Mouse (Mus musculus): ENCODE measurements at regions not wholly inside any gene's neighbourhood (a gene's known extent, or its start where the extent isn't known, plus 50 kb on each side); places are given as distances from the start of the nearest gene placed in this dataset.
"Not testable (repeated sequence)": the region's sequence is repeated elsewhere in the genome, so short reads cannot be mapped to it uniquely, and the experiment has no call there.

DNA sequence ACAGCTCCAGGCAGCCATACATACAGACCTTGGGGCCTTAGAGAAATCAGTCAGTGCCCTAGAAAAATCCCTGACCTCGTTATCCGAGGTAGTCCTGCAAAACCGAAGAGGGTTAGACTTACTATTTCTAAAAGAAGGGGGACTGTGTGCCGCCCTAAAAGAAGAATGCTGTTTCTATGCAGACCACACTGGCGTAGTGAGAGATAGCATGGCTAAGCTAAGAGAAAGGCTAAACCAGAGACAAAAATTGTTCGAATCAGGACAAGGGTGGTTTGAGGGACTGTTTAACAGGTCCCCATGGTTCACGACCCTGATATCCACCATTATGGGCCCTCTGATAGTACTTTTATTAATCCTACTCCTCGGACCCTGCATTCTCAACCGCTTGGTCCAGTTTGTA, 322.2 kb downstream of the Gm29866 start:
- peak in 1 of 2 experiments; percentile 6 for DNase-seq (ENCODE audit: low spot score in 2 of 2)

DNA sequence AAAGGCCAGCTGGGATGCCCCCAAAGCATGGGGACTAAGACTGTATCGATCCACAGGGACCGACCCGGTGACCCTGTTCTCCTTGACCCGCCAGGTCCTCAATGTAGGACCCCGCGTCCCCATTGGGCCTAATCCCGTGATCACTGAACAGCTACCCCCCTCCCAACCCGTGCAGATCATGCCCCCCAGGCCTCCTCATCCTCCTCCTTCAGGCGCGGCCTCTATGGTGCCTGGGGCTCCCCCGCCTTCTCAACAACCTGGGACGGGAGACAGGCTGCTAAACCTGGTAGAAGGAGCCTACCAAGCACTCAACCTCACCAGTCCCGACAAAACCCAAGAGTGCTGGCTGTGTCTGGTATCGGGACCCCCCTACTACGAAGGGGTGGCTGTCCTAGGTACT, 323.1 kb downstream of the Gm29866 start:
- DNase-seq (ENCODE audit: low spot score in 2 of 2), result peak in 1 of 2 experiments; percentile 11

DNA sequence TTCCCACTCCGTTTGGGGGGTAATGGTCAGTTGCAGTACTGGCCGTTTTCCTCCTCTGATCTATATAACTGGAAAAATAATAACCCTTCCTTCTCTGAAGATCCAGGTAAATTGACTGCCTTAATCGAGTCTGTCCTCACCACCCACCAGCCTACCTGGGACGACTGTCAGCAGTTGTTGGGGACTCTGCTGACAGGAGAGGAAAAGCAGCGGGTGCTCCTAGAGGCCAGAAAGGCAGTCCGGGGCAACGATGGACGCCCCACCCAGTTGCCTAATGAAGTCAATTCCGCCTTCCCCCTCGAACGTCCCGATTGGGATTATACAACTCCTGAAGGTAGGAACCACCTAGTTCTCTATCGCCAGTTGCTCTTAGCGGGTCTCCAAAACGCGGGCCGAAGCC, 328.2 kb downstream of the Gm29866 start:
- not testable (repeated sequence) for DNase-seq (ENCODE audit: low spot score in 2 of 2)
